Mouse (Mus musculus): ENCODE data around the gene Tagln.
A peak's percentile ranks its signal among the peaks of the same experiment; 100 is the strongest.

Gene Tagln

GRCm38 (mm10) chr9:45935628-45936210 lies at the start of gene Tagln:
Gene Tagln (minus strand): TSS chr9:45936058.
- peak; percentile 66 for DNase-seq (ENCODE audit: low spot score)

- DNase-seq (ENCODE audit: low spot score) = peak; percentile 73
These were observed 49.3 kb upstream of the Tagln start for GRCm38 (mm10) chr9:45985229-45985567.

- DNase-seq (ENCODE audit: low spot score) = peak; percentile 90
These were observed 48.8 kb upstream of the Tagln start for GRCm38 (mm10) chr9:45984409-45985228.

GRCm38 (mm10) chr9:45983676-45984408 lies 48.0 kb upstream of the Tagln start:
- peak; percentile 24 for DNase-seq (ENCODE audit: low spot score)

GRCm38 (mm10) chr9:45981331-45981730 lies 45.5 kb upstream of the Tagln start:
- DNase-seq (ENCODE audit: low spot score) = no peak

- DNase-seq (ENCODE audit: low spot score) = no peak
These were observed 44.8 kb upstream of the Tagln start for GRCm38 (mm10) chr9:45980611-45981010.

GRCm38 (mm10) chr9:45979778-45980177 lies 43.9 kb upstream of the Tagln start:
- no peak for DNase-seq (ENCODE audit: low spot score)

- no peak for DNase-seq (ENCODE audit: low spot score)
These were observed 41.0 kb upstream of the Tagln start for GRCm38 (mm10) chr9:45976884-45977283.

- DNase-seq (ENCODE audit: low spot score) = no peak
These were observed 27.7 kb upstream of the Tagln start for GRCm38 (mm10) chr9:45963577-45963976.

GRCm38 (mm10) chr9:45961855-45962254 lies 26.0 kb upstream of the Tagln start:
- no peak for DNase-seq (ENCODE audit: low spot score)

- DNase-seq (ENCODE audit: low spot score) = no peak
These were observed 23.8 kb upstream of the Tagln start for GRCm38 (mm10) chr9:45959661-45960060.

GRCm38 (mm10) chr9:45958851-45959250 lies 23.0 kb upstream of the Tagln start:
- no peak for DNase-seq (ENCODE audit: low spot score)

GRCm38 (mm10) chr9:45958023-45958670 lies 22.3 kb upstream of the Tagln start:
- DNase-seq (ENCODE audit: low spot score) = no peak

- peak; percentile 91 for DNase-seq (ENCODE audit: low spot score)
These were observed 19.5 kb upstream of the Tagln start, which contains the start of gene Sidt2 for GRCm38 (mm10) chr9:45955107-45955963. Gene Sidt2 (minus strand): TSS chr9:45955258.

GRCm38 (mm10) chr9:45954294-45955106 lies 18.6 kb upstream of the Tagln start:
- DNase-seq (ENCODE audit: low spot score) = peak; percentile 43

GRCm38 (mm10) chr9:45953511-45954293 lies 17.8 kb upstream of the Tagln start:
- DNase-seq (ENCODE audit: low spot score) = peak; percentile 55

GRCm38 (mm10) chr9:45952890-45953289 lies 17.0 kb upstream of the Tagln start:
- DNase-seq (ENCODE audit: low spot score) = no peak

- no peak for DNase-seq (ENCODE audit: low spot score)
These were observed 16.2 kb upstream of the Tagln start for GRCm38 (mm10) chr9:45952057-45952456.

GRCm38 (mm10) chr9:45946872-45947183 lies 11.0 kb upstream of the Tagln start:
- DNase-seq (ENCODE audit: low spot score) = no peak
